Mouse (Mus musculus) embryo, embryonic 11.5 days (tissue): ENCODE measurements around the gene Chst8.

Source experiments
- DNase-seq: peaks from one replicate; pipeline ENCODE4 v3.0.0-alpha.2; 2012; ENCODE audit warnings: low read depth, low spot score

Chst8 gene

GRCm38 (mm10) chr7:34669336-34669735 is 143.2 kb downstream of the Chst8 start:
- DNase-seq, result no peak

- no peak for DNase-seq
Observed at GRCm38 (mm10) chr7:34667874-34668273, 144.6 kb downstream of the Chst8 start.

GRCm38 (mm10) chr7:34663145-34663544 is 149.4 kb downstream of the Chst8 start:
- DNase-seq, result no peak

- no peak for DNase-seq
Observed at GRCm38 (mm10) chr7:34662227-34662626, 150.3 kb downstream of the Chst8 start.

- no peak for DNase-seq
Observed at GRCm38 (mm10) chr7:34659386-34660085, 153.0 kb downstream of the Chst8 start.

- DNase-seq, result no peak
Observed at GRCm38 (mm10) chr7:34656632-34657031, 155.9 kb downstream of the Chst8 start, which contains the start of gene Kctd15. Kctd15 (minus strand) TSS chr7:34656732.

GRCm38 (mm10) chr7:34655086-34655839 is 157.2 kb downstream of the Chst8 start:
- peak; percentile 84 for DNase-seq

GRCm38 (mm10) chr7:34654441-34655085 is 157.9 kb downstream of the Chst8 start:
- DNase-seq, result no peak

GRCm38 (mm10) chr7:34653731-34654440 is 158.6 kb downstream of the Chst8 start:
- DNase-seq, result no peak

- DNase-seq, result no peak
Observed at GRCm38 (mm10) chr7:34652751-34653502, 159.6 kb downstream of the Chst8 start.

GRCm38 (mm10) chr7:34651381-34651780 is 161.1 kb downstream of the Chst8 start:
- no peak for DNase-seq

GRCm38 (mm10) chr7:34647052-34647451 is 165.5 kb downstream of the Chst8 start:
- no peak for DNase-seq

- no peak for DNase-seq
Observed at GRCm38 (mm10) chr7:34646144-34646795, 166.2 kb downstream of the Chst8 start.

GRCm38 (mm10) chr7:34645623-34646022 is 166.9 kb downstream of the Chst8 start:
- DNase-seq, result no peak

GRCm38 (mm10) chr7:34644591-34644990 is 167.9 kb downstream of the Chst8 start:
- no peak for DNase-seq

GRCm38 (mm10) chr7:34643329-34643728 is 169.2 kb downstream of the Chst8 start:
- no peak for DNase-seq

GRCm38 (mm10) chr7:34641968-34642367 is 170.5 kb downstream of the Chst8 start:
- DNase-seq, result no peak

GRCm38 (mm10) chr7:34639798-34640197 is 172.7 kb downstream of the Chst8 start:
- no peak for DNase-seq

- no peak for DNase-seq
Observed at GRCm38 (mm10) chr7:34636661-34637060, 175.8 kb downstream of the Chst8 start.

GRCm38 (mm10) chr7:34632966-34633742 is 179.4 kb downstream of the Chst8 start:
- no peak for DNase-seq
